Mouse (Mus musculus) ovary, postnatal 36 days (tissue): ENCODE measurements around the gene Cox15.

Experiments used
- DNase-seq: peaks from one replicate; pipeline ENCODE4 v3.0.0; 2022; ENCODE audit warnings: low spot score, mixed read lengths

Cox15 gene

DNA sequence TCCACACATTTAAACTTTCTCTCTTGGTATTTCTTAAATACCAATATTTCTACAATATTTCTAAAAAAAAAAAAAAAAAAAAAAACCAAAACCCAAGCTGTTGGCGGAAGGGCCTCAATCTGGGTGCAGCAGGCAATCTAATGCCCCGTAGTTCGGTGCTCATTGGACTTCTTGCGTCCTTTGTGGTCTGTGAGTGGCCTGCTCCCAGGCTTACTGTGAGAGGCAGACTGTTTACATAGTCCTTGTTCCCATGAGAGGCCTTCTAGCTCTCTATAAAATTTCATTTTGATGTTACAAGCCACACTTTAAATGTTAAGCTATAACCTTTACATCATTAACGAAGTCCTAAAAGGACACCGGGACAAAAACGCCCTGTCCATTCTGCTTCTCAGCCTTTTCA, 44.6 kb downstream of the Cox15 start:
- no peak for DNase-seq

DNA sequence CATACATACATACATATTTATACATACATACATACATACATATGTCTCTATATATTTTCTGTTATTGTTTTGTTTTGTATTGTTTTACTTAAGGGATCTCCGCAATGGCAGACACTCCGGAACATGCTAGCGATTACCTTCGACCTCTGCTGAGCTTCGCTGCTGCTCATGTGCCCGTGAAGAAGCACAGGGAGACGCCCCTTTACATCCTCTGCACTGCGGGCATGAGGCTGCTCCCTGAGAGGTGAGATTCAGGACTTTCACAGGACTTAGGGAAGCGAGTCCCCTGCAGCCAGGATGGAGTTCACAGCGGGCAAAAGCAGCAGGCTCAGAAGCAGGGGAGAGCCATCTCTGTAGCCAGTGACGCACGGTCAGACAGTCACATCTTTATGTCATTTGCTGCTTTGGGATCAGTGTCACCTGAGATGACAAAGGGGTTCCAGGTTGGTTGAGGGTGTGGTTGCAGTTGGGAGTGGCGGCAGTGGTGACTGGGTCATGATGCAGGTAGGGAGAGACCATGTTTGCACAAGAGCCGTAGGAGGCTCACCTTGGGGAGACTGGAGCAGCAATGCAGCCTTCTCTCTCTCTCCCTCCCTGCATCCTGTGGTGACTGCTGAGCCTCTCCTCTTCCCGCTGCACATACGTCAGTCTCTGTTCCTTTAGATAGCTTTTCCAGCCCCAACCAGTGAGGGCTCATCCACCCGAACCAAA, 47.9 kb downstream of the Cox15 start:
- DNase-seq = no peak

DNA sequence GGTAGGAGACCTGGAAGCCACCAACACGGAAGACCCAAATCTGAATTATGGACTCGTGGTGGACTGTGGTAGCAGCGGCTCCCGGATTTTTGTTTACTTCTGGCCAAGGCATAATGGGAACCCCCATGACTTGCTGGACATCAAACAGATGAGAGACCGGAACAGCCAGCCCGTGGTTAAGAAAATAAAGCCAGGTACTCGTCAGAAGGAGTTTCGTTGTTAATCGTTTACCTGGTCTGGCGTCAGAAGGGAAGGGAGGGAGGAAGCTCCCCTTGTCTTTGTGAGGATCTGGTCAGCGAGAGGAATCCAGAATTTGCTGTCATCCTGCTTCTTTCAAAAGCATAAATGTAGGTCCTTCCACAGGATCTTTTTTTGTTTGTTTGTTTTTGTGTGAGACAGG, 48.6 kb downstream of the Cox15 start:
- no peak for DNase-seq

DNA sequence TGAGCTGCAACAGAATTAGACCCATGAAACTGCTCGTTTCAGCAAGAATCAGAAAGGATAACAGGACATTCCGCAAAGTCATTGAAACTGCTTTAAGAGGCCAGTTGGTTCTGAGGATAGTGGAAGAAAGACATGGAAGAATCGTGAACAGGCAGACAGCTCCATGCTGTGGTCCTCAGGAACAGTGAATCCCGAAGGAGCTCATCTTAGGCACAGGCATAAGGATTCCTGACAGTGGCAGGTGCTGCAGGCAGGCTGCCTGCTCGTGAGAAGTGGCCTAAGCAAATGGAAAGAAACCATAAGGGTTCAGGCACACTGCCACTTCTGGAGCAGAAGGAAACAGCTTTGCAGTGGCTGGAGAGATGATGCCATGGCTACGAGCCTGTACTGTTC, 53.0 kb downstream of the Cox15 start:
- no peak for DNase-seq

DNA sequence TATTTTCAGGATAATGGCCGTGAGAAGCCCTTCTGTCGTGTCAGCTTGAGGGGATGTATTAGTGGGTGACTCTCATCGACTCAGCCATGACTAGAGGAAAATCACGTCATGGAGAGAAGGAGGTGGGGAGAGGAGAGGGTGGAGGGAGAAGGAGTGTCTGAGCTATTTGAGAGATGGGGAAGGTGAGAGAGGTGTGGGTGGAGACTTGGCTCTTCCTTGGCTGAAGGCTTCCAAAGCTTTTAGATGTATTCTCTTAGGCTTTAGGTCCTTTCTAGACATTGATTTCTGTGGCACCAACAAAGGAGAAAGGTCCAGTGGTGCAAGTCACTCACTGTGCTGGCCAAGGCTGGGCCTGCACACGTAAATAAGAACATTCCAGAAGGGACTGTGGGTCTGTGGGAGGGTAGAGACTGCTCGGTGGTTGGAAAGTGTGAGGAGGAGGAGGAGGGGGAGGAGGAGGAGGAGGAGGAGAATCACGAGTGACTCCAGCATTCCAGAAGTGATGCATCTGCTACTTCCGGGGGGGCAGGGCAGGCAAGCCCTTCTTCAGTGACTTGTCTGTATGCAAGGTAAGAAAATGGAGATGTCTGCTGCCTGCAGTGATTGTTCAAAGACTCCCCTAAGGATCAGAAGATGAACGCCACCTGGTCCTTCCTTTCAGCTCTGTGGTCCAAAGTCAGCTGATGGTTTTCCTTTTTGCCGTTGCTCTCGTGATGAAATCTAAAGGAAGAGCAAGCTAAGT, 53.6 kb downstream of the Cox15 start:
- no peak for DNase-seq

DNA sequence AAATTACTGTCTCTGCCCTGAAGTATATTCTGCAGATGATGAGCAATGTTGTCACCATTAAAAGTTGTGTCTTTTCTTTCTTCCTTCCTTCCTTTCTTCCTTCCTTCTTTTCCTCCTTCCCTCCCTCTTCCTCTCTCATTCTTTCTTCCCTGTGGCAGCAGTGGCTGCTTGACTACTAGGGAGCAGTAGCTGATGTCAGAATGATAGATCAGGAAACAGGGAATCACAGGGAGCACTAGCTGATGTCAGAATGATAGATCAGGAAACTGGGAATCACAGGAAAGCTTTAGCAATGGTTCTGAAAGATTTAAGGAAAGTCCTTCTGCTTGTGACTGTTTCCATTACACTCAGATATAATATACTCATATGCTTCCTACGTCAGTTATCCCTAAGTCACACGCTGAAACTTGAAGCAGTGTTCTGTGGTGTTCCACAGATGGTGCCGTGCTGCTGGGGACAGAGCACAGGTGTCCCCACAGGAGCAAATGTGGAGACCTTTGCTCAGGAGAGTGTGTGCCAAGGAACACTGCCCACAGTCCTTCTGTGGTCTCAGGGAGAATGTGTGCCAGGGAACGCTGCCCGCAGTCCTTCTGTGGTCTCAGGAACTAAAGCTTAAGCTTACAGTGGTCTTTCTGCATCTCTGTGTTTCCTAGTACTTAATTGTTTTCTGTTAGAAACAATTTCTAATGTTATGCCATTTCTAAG, 55.0 kb downstream of the Cox15 start:
- no peak for DNase-seq

DNA sequence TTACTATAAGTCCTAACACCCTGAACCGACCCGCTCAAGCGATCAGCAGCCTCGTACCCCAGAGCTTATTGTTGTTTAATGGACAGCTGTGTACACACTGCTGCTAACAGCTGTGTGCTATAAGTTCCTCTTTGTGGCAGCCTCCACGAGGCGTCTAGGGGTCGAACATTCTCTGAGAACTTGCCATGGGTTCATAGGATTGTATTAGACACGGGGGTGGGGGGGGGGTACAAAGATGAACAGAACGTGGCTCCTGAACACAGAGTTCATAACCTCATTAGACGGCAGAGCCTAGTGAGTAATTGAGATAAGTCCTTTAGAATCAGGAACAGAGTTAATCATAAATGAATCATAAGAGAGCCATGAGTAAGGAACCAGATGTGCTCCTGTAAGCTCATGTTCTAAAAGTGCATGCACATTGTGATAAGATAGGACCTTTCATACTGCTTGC, 57.3 kb downstream of the Cox15 start:
- no peak for DNase-seq

DNA sequence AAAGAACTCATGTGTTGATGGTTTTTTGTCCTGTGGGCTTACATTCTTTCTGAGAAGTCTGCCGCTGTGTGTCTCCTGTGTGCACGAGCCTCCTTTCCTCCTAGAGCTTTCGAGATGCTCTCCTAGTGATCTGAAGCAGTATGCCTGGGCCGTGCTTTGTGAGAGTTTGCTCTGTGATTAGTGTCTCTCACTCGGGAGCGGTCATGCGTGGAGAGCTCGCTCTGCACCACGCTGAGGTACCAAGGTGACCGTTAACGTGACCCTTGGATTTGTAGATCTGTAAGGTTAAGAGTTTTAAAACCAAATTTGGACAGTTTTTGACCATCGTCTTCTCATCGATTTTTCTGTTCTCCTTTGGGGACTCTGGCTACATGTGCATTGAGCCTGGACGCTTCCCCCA, 60.0 kb downstream of the Cox15 start:
- DNase-seq = no peak

DNA sequence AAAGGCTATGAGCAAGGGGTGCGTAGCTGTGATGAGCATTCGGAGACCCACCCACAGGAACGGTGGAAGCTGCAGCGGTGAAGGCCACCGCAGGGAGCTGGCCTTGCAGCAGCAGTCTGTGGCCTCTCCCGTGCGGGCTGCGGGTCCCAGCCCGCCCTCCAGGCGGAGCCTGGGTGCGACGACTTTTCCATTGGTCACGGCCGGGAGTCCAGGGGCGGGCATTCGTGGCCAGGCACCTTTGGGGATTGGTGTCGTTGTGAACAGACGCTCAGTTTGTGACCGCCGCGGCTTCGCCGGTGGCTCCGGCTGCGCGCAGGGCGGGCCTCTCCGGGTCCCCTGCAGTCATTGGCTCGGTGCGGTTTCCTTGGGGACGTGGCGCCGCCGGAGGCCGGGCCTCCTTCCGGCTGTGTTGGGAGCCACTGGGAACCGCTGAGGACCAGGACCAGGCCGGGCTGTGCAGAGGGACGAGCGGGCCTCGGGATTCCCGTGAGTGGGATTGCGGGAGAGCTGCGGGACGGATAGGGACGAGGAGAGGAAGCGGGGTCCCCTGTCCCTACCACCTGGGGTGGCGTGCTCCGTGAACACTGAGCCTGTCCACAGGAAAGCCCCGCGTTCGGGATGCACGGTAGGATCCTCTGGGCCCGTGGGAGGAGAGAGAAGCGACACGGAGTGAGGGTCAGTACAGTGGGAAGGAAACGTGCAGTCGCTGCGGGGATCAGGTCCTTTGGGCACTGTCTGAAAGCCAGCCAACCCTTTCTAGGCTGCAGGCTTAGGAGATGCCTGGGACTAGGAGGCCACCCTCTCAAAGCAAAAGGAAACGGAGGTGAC, 63.2 kb downstream of the Cox15 start, which contains the start of gene Entpd7:
Gene Entpd7 (plus strand): TSS at position 254 of the 828 bp plus-strand sequence.
- DNase-seq = peak; percentile 98
